Mouse (Mus musculus) C2C12 (cell line): ENCODE measurements around the gene Timm17a.

Experiments
- CEBPB ChIP-seq: IDR thresholded peaks from one replicate; pipeline ENCODE4 v1.6.1; 2011; ENCODE audit warnings: low read depth, mild to moderate bottlenecking, control low read depth, moderate library complexity
- CTCF ChIP-seq: IDR thresholded peaks from one replicate; pipeline ENCODE4 v1.5.1; 2011; ENCODE audit not compliant: control insufficient read depth, insufficient read depth, insufficient read length
- MAX ChIP-seq: IDR thresholded peaks from one replicate; pipeline ENCODE4 v1.6.1; 2011; ENCODE audit warnings: mild to moderate bottlenecking, control low read depth
- MYOD1 ChIP-seq: IDR thresholded peaks from one replicate; pipeline ENCODE4 v1.6.1; 2011; ENCODE audit warnings: low read depth; ENCODE audit not compliant: control insufficient read depth, insufficient read length
- MYOG ChIP-seq: IDR thresholded peaks from one replicate; pipeline ENCODE4 v1.6.1; 2011; ENCODE audit not compliant: control insufficient read depth, insufficient read length; ENCODE audit errors: extremely low read depth
- USF1 ChIP-seq: IDR thresholded peaks from one replicate; pipeline ENCODE4 v1.6.1; 2011; ENCODE audit warnings: low read depth, mild to moderate bottlenecking, control low read depth, moderate library complexity

GRCm38 (mm10) chr1:135290908-135291307 lies 22.7 kb downstream of the Timm17a start:
- TF ChIP-seq MYOD1 = no peak
- no peak for TF ChIP-seq CTCF
- no peak for TF ChIP-seq CEBPB
- no peak for TF ChIP-seq MAX
- no peak for TF ChIP-seq USF1
- TF ChIP-seq MYOG = no peak
